Mouse (Mus musculus) mesoderm, embryonic 11.5 days (tissue): ENCODE measurements around the gene Kcnh1.

Source experiments
- DNase-seq: peaks from one replicate; pipeline ENCODE4 v3.0.0-alpha.2; 2012; ENCODE audit warnings: low read depth, low spot score

The Kcnh1 gene

DNA sequence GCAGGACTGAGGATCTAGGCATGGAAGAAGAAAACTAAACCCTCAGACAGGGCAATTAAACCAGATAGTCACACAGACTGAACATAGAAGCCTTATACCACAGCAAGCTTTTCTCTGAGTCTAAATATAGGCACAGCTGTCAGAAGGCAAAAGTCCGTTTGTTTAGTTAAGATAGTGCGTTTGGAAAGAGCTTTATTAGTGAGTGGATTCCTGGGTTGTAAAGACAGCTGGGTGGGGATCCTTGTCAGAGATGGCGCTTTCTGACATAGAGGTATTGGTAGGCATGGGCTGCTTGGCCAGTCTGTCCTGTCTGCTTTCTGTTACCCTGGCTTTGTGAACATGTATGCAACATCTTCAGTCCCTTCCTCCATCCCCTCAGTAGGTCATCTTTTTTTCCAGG is 266.5 kb downstream of the Kcnh1 start:
- DNase-seq, result no peak

- DNase-seq, result peak; percentile 83
These were observed 267.1 kb downstream of the Kcnh1 start for GRCm38 (mm10) chr1:192457526-192458206.

- DNase-seq, result no peak
These were observed 273.2 kb downstream of the Kcnh1 start for GRCm38 (mm10) chr1:192463732-192464131.

DNA sequence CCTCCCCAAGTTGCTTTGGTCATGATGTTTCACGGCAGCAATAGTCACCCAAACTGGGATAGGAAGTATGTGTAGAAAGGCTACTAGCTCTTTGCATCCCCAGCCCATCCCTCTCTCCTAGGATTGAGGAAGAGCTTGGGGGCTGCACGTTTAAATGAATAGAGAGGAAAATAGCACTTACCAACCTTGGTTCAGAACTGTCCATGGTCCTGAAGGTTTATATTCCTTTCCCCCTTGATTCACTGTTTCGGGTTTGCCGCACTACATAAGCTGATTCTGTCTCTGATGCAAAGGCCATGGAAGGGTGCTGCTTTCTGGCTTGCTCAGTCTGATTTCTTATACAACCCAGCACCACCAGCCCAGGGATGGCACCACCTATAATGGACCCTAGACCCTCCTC is 281.8 kb downstream of the Kcnh1 start:
- peak; percentile 75 for DNase-seq

- DNase-seq, result no peak
These were observed 282.6 kb downstream of the Kcnh1 start for GRCm38 (mm10) chr1:192473134-192473533.

GRCm38 (mm10) chr1:192476704-192477103 is 286.1 kb downstream of the Kcnh1 start:
- DNase-seq, result no peak

GRCm38 (mm10) chr1:192477556-192477955 is 287.0 kb downstream of the Kcnh1 start:
- no peak for DNase-seq

GRCm38 (mm10) chr1:192478176-192478575 is 287.6 kb downstream of the Kcnh1 start:
- no peak for DNase-seq

GRCm38 (mm10) chr1:192480072-192480784 is 289.7 kb downstream of the Kcnh1 start:
- DNase-seq, result no peak

DNA sequence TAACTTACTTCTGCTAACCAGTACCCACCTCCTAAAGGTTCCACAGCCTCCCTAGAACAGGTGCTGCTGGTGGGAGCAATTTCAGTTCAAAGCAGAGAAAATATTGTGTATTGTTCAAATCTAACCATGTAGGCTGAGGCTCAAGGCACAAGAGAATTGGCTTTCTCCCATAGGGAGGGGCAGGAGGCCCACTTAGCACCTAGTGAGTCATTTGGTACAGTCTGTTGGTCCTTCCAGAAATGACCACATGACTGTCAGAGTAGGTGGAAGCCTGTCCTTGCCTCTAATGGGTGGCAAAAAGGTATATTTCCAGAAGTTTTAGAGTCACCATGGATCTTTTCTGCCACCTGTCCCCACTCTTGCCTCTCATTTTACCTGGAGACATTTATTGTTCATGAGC is 290.9 kb downstream of the Kcnh1 start:
- DNase-seq, result no peak

DNA sequence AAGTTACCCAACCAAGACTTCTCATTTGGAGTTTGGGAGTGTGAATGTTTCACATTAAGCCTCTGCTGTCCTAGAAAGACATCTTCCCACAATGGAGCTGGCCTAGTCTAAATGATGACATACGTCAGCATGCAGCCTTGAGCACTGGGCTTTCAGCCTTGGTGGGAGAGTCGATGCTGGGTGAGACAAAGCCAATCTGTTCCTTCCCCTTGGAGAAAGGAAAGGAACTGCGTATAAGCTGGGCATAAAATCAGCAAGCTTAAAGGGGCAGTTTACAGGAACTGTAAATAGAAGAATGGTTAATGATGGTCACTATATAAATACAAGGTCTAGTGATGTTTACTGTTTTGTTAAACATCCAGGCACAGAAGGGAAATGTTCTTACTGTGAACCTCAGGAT is 294.5 kb downstream of the Kcnh1 start:
- DNase-seq, result no peak

DNA sequence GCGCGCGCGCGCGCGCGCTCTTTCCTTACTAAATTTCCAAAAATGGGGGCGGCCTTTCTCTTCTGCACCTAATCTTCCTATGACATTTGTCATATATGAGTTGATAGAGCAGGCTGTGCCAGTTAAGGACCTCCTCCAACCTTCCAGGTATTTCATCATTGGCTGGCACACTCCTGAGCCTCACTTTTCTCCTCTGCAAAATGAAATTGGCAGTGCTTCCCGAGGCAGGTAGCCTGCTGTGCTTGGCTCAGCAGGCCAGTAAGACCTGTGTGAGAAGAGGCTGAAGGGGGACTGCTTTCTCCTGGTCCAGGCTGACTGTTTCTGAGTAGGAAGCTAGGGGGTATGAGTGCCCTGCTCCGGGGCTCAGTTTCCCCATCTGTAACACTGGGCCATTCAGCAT is 297.0 kb downstream of the Kcnh1 start:
- no peak for DNase-seq

DNA sequence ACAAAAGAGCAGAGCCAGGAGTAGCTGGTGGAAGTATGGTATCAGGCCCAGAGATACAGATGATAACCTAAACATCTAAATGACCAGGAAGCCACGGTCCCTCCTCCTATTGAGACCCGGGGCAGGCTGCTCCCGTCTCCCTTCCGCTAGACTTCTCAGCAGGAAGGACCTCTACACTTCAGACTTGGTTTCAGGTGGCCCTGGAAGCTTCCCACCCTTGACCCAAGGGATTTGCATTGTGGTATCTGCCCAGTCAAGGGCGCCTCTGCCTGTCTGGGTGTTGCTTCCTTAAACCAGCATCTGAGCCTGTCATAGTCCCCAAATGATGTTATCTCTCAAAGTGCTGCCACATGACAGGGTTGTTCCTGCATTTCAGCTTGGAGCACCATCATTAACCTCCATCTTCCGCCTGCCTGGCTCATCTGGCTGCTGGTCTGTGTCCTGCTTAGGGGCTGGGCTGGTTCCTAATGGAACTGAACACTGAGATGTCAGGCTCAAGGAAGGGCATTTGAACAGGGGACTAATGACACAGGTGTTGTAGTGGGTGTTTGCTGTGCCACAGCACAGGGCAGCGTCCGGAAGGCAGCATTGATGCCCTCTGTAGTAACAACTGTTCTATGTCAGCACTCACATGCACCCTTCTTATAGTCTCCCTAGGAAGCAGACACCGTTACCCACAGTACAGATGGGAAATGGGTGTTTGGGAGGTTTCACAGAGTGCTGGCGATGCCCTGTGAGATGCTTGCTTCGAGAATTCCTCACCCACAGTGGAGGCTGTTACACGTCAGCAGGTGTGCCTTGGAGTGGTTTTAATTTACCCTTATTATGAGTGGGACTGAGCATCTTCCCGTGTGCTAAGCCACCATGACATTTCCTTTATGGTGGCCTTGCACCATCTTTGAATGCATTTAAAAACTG is 299.6 kb downstream of the Kcnh1 start:
- no peak for DNase-seq

GRCm38 (mm10) chr1:192497505-192497904 is 306.9 kb downstream of the Kcnh1 start:
- no peak for DNase-seq

DNA sequence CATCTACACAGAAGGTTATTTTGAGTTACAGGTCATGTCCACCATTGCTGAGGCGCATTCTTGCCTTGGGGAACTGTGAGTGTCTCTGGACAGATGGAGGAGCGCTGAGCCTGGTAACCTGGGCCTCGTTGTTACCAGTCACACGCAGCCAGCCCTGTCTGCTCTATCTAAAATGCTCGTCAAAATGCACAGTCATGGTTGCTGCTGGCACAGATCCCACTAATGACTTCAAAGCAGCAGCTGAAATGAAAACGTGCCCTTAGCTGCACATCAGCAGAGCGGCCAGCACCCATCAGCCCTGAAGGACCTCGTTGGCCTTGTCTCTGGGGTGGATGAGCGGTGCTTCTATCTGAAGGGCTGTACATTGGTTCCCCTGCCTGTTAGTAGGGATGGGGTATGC is 311.4 kb downstream of the Kcnh1 start:
- no peak for DNase-seq

- no peak for DNase-seq
These were observed 312.3 kb downstream of the Kcnh1 start for GRCm38 (mm10) chr1:192502835-192503234.

GRCm38 (mm10) chr1:192503651-192504050 is 313.1 kb downstream of the Kcnh1 start:
- DNase-seq, result no peak

DNA sequence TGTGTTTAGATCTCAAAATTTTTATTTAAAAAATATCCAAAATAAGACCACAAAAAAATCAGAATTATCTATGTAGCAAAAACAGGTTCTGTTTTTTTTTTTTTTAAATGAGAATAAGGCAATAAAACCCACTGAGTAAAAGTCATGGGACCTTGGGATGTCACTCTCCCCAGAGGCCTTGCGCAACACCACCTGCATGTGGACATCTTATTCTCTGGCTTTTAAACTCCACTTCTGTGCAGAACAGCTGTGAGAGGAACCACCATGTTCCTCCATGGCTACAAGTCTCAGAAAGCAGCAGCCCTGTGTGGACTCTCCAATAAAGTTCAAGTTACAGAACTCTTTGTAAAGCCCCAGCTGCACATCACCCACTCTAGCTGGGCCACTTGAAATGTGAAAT is 322.2 kb downstream of the Kcnh1 start:
- no peak for DNase-seq

DNA sequence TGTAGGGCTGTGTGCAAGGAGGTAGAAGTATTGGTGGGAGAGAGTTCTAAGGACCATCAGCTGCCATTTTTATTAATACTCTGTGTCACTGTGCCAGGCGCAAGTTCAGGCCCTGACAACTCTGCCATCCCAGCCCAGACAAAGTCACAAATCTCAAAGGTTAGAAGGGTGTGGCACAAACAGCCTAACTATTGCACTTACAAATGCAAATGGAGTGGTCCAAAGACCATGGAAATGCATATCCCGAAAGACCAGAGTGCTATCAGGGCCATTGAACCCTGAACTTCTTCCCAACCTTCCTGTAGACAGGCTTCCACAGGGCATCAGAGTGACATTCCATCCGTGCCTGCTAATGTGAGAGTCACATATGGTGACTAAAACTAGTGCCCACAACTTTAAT is 324.8 kb downstream of the Kcnh1 start:
- DNase-seq, result no peak

DNA sequence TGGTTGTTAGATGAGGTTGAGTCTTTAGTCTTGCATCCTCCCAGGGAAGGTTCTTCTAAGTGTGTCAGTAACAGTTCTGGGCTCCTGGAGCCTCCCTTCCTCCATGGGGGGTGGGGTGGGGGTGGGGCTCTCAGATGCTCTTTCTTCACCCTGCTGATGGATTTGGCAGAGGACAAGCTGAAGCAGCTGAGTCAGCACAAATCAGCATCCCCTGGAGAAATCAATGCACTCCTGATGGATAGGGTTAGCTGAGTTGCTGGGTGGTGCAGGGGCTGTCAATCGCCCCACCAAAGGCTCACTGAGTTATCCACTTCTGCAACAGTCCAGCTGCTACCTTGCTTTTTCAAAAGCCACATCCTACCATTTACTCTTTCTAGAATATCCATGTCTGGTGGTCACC is 329.1 kb downstream of the Kcnh1 start:
- no peak for DNase-seq

GRCm38 (mm10) chr1:192520836-192521435 is 330.4 kb downstream of the Kcnh1 start:
- DNase-seq, result no peak
